Mouse (Mus musculus) forebrain, embryonic 11.5 days (tissue): ENCODE measurements at regions not wholly inside any gene's neighbourhood (a gene's known extent, or its start where the extent isn't known, plus 50 kb on each side); places are given as distances from the start of the nearest gene placed in this dataset.

Experiments
- ATAC-seq: fragments of 200-750 bp; cut with Nextera tagmentation; replicated peaks from 2 replicates; pipeline ENCODE4 v1.8.0; 2017; ENCODE audit warnings: moderate TSS enrichment; ENCODE audit not compliant: low FRiP score
- DNase-seq: peaks from one replicate; pipeline ENCODE4 v3.0.0-alpha.2; 2017; ENCODE audit warnings: low spot score
- H3K27ac ChIP-seq: fragments of 300-500 bp; sonication (generic); 2 replicates; pipeline ENCODE4 v1.5.1; 2014; ENCODE audit warnings: low read depth, low read length
- H3K27me3 ChIP-seq: fragments of 300-500 bp; sonication (generic); 2 replicates; pipeline ENCODE4 v1.6.1; 2014; ENCODE audit warnings: mild to moderate bottlenecking, low read length, mixed read lengths; ENCODE audit not compliant: control insufficient read depth, insufficient read depth
- H3K36me3 ChIP-seq: fragments of 300-500 bp; sonication (generic); 2 replicates; pipeline ENCODE4 v1.6.1; 2014; ENCODE audit warnings: mild to moderate bottlenecking, low read length, moderate library complexity, mixed read lengths; ENCODE audit not compliant: control insufficient read depth, insufficient read depth
- H3K4me1 ChIP-seq: fragments of 300-500 bp; sonication (generic); replicated peaks from 2 replicates; pipeline ENCODE4 v1.6.1; 2014; ENCODE audit warnings: low read length, mixed read lengths; ENCODE audit not compliant: control insufficient read depth, insufficient read depth
- H3K4me2 ChIP-seq: fragments of 300-500 bp; sonication (generic); 2 replicates; pipeline ENCODE4 v1.6.1; 2014; ENCODE audit warnings: low read depth, mild to moderate bottlenecking, low read length, moderate library complexity, mixed read lengths; ENCODE audit not compliant: severe bottlenecking
- H3K4me3 ChIP-seq: fragments of 300-500 bp; sonication (generic); 2 replicates; pipeline ENCODE4 v1.5.1; 2014; ENCODE audit warnings: low read depth, low read length
- H3K9ac ChIP-seq: fragments of 300-500 bp; sonication (generic); 2 replicates; pipeline ENCODE4 v1.6.1; 2014; ENCODE audit warnings: low read length
- H3K9me3 ChIP-seq: fragments of 300-500 bp; sonication (generic); 2 replicates; pipeline ENCODE4 v1.6.1; 2016; ENCODE audit warnings: low read length, mixed read lengths; ENCODE audit not compliant: control insufficient read depth
- WGBS: fragments of 180-500 bp; shearing (Covaris S2); extraction: QIAGEN DNeasy Blood & Tissue Kit; methylation state at CpG from one replicate; pipeline ENCODE4 v1.1.7; 2014; 5-methylcytosine and 5-hydroxymethylcytosine counted together

DNA sequence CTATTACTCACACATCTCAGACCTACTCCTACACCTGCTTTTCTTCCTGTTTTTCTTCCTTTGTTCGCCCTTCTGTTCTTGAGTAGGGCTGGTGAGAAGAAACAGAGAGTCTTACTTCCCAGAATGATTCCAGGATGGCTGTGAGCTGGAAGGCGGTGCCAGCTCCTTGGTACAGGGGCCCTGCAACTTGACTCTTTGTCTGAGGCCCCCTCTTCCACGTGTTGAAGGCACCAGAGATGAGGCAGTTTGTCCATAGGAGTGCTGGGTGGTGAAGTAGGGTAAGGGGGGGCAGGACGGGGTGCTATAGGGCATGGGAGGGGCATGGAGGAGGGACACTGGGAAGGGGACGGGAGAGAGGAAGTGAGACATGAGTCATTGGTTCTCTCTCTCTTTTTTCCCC lies 60.8 kb downstream of the Dmrta2 start:
- no peak overlapping the region for H3K4me2 ChIP-seq
- H3K27me3 ChIP-seq: no peaks in the 10 kb centered on the region
- H3K4me1 ChIP-seq: no peaks in the 10 kb centered on the region
- 63% methylated on average over 5 of the region's 5 CpGs for WGBS
- no peaks in the 10 kb centered on the region for H3K9me3 ChIP-seq
- DNase-seq: no peak
- no peak overlapping the region for H3K27ac ChIP-seq
- no peaks in the 10 kb centered on the region for H3K36me3 ChIP-seq
- ATAC-seq: no peak
- H3K9ac ChIP-seq: no peak overlapping the region
- H3K4me3 ChIP-seq: no peak overlapping the region

DNA sequence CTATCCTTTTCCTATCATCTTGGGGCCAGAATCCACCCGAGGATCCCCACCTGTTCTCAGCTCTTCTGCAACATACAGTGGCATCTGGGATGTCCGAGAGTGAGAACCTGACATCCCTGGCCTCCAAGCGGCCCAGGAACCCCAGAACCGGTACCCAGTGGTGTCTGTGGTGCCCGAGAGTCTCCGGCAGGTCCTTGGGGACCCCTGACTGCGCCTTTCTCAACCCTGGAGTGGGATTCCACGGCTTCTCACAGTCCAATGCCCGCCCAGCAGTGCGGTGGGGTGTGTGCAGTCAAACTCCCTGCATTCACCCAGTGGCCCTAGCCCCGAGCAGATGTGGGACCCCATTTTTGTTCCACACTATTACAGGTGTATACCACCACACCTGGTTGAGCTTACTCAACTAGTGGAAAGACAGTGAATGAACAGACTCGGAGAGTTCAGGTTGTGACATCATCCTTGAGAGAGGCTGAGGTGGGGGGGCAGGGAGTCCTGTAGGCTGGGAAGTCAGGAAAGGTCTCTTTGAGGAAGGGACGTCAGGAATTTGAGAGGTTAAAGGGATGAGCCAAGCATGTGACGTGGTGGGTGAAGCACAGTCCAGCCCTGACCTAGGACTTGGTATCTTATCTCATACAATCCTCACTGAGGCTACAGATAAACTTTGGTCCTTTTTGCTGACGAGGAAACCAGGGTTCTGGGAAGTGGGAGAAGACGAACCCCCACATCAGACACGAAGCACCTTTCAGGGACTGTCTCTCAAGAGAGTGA lies 67.2 kb downstream of the Dmrta2 start:
- no peak overlapping the region for H3K27ac ChIP-seq
- H3K9ac ChIP-seq: no peak overlapping the region
- no peaks in the 10 kb centered on the region for H3K4me1 ChIP-seq
- DNase-seq (no peak), ATAC-seq (no peak)
- no peaks in the 10 kb centered on the region for H3K27me3 ChIP-seq
- no peaks in the 10 kb centered on the region for H3K9me3 ChIP-seq
- H3K4me3 ChIP-seq: no peak overlapping the region
- 90% methylated on average over 17 of the region's 17 CpGs for WGBS
- H3K36me3 ChIP-seq: no peaks in the 10 kb centered on the region
- H3K4me2 ChIP-seq: no peak overlapping the region

DNA sequence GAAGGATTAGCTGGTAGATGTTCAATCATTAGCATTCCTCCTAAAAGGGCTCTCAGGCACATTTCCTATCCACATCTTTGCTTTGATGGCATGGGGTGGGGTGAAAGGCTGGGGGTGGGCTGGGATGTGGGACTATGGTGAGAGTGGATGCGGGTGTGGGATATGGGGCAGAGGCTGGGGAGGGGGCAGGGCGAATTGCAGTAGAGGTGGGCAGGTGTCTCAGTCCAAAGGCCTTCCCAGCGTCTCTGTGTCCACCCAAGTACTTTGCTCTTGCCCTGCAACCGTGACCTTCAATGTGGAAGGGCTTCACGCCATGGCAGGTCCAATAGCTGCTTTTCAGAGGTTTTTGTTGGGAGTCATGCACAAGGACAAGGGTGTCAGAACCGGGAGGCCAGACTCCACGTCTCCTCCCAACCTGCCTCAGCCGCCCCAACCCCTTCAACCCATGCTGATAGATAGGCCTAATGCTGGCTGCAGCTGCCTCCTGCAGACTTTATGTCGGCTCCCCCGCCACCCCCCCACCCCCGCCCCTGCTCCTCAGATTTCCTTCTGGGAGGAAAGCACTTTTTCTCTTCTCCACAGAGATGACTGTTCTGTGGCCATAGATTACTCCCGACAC lies 67.9 kb downstream of the Dmrta2 start:
- DNase-seq: no peak
- Histone ChIP-seq H3K27me3 (no peaks in the 10 kb centered on the region), H3K36me3 (no peaks in the 10 kb centered on the region), H3K4me1 (0 out of 2 replicates have a peak, but pooled peaks cover under 1% of the 10 kb centered on the region), H3K27ac (no peak overlapping the region), H3K4me3 (no peak overlapping the region), H3K9ac (no peak overlapping the region), H3K4me2 (no peak overlapping the region), H3K9me3 (no peaks in the 10 kb centered on the region)
- no peak for ATAC-seq
- WGBS: 84% methylated on average over 12 of the region's 12 CpGs

DNA sequence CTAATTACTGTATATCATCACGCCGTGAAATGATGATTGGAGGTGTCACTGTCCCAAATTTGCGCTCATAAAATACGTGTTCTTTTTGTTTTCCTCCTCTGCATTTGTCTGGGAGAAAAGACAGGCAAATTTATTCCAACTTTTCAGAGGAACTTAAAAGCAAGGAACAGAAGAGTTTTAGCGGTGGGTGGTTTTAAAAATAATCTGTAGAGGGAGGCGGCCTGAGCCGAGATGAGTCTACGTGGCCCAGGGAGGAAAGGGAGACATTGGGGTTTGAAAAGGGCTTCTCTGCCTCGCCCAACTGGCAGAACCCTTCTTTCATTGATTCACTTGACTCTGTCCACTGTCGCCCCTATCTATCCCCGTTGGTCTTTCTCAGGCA lies 68.4 kb downstream of the Dmrta2 start:
- DNase-seq: no peak
- Histone ChIP-seq H3K4me2 (no peak overlapping the region), H3K4me3 (no peak overlapping the region), H3K4me1 (0 out of 2 replicates have a peak, but pooled peaks cover 2% of the 10 kb centered on the region), H3K36me3 (no peaks in the 10 kb centered on the region), H3K27ac (no peak overlapping the region), H3K9me3 (no peaks in the 10 kb centered on the region), H3K9ac (no peak overlapping the region), H3K27me3 (no peaks in the 10 kb centered on the region)
- ATAC-seq: no peak
- WGBS: 94% methylated on average over 11 of the region's 11 CpGs

DNA sequence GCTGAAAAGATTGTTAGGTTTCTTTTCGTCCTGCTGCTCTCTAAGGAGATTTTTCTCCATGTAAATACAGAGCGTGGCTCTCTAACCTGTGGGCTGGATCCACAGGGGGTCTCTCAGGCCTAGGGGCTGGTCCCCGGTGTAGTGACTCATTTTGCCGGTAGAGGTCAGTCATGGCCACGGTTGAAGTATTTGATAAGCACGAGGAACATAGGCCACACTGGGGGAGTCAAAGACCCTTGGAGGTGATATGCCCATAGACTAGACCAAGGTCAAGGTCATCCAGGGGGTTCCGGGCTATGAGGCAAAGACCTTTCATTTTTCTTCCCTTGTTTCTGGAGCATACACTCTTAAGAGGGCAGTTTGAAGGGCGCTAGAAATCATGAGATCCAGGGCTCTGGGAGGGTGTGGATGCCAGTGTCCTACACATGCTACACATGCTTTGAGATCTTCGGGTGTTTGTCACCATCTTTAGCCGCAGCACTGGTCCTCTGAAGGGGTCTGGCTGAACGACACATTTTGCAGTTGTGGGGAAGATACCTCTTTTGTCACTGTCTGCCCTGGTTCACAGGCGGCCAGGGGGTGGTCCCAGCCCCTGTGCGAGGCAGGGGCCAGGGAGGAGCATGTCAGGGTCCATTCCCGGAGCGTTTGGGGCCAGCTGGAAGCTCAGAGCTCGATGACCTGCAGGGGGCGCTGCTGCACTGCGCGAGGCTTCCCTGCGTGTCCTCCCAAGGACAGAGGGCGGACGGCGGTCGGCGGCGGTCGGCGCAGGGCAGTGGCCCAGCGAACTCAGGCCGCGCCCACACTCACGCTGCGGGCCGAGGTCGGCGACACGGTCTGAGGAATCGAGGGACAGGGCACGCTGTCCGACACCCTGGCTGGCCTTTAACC lies 72.8 kb downstream of the Dmrta2 start:
- 4% methylated on average over 40 of the region's 40 CpGs for WGBS
- ATAC-seq: peak; percentile 93
- no peaks in the 10 kb centered on the region for H3K36me3 ChIP-seq

DNA sequence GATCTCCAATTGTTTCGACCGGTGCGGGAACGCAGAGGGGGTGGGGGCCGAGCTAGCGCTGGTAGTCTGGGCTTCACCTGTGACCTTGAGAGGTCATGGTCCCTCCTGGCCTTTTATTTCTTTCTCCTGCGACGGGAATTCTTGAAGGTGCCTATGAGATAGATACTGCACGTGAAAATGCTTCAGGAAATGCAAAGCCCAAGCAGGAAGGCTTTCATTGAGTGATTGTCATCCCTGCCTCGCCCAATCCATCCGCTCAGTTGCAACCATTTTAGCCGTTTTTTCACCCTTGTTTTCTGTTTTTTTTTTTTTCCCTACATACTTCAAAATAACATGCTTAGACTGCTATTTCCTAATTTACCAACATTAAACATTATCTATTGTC lies 73.4 kb downstream of the Dmrta2 start:
- 15% methylated on average over 12 of the region's 12 CpGs for WGBS
- Histone ChIP-seq H3K27ac (no peak overlapping the region), H3K9ac (peak overlapping the region; percentile 52), H3K4me2 (peak overlapping the region; percentile 79), H3K36me3 (no peaks in the 10 kb centered on the region), H3K4me3 (peak overlapping the region; percentile 40), H3K4me1 (0 out of 2 replicates have a peak, but pooled peaks cover 2% of the 10 kb centered on the region), H3K9me3 (no peaks in the 10 kb centered on the region), H3K27me3 (no peaks in the 10 kb centered on the region)
- DNase-seq (no peak), ATAC-seq (no peak)

More for the DNA sequence above, 72.8 kb downstream of the Dmrta2 start:
- Histone ChIP-seq H3K4me3 (peak overlapping the region; percentile 40), H3K27me3 (no peaks in the 10 kb centered on the region), H3K9ac (peak overlapping the region; percentile 52), H3K9me3 (no peaks in the 10 kb centered on the region), H3K4me1 (0 out of 2 replicates have a peak, but pooled peaks cover 2% of the 10 kb centered on the region), H3K4me2 (peak overlapping the region; percentile 79), H3K27ac (no peak overlapping the region)
- DNase-seq: peak; percentile 97

DNA sequence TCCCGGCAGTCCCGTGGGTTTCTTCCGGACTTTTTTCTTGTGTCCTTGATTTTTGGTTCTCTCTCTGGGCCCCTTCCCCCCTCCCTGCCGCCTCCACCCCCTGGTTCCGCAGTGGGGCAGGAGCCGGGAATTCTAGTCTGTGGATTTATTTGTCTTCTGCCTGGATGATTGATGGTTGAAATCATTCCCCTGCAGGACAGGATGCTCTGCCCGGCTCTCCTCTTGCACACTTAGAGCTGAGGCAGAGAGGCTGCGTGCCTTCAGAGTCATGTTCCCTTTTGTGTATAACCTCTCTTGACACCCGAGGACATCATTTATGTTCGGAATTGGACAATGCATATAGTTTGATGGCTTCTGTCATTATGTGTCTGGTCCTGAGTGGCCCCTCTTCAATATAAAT lies 74.0 kb downstream of the Dmrta2 start:
- Histone ChIP-seq H3K36me3 (no peaks in the 10 kb centered on the region), H3K27ac (no peak overlapping the region), H3K9ac (no peak overlapping the region), H3K27me3 (no peaks in the 10 kb centered on the region), H3K4me2 (no peak overlapping the region), H3K4me1 (0 out of 2 replicates have a peak, but pooled peaks cover 2% of the 10 kb centered on the region), H3K4me3 (no peak overlapping the region), H3K9me3 (no peaks in the 10 kb centered on the region)
- no peak for DNase-seq
- no peak for ATAC-seq
- 66% methylated on average over 10 of the region's 10 CpGs for WGBS

DNA sequence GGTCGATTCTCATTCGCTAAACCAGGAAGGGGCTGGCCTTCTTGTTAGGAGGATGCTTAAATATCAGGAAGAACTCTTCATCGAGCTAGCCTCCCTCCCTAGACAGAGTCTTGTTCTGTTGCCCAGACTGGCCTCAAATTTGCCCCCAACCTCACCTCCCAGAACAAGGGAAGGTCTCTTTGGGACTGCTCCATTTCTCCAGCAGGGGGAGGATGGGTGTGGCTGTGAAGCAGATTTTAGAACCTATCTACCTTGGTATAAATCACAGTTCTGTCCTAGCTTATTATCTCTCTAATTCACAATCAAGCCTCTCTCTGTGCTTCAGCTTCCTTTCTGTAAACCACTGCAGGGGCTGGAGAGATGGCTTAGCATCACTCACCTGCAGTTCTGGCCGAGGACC lies 75.1 kb downstream of the Dmrta2 start:
- no peak overlapping the region for H3K4me2 ChIP-seq
- DNase-seq (no peak), ATAC-seq (no peak)
- 0 out of 2 replicates have a peak, but pooled peaks cover 2% of the 10 kb centered on the region for H3K4me1 ChIP-seq
- no peak overlapping the region for H3K9ac ChIP-seq
- H3K36me3 ChIP-seq: no peaks in the 10 kb centered on the region
- no peak overlapping the region for H3K4me3 ChIP-seq
- no peaks in the 10 kb centered on the region for H3K9me3 ChIP-seq
- WGBS: 88% methylated on average over 4 of the region's 4 CpGs
- no peaks in the 10 kb centered on the region for H3K27me3 ChIP-seq
- no peak overlapping the region for H3K27ac ChIP-seq
